Mouse (Mus musculus): ENCODE data around the gene Rnf148. TPM values are rescaled to one million over a fixed set of nuclear protein-coding genes. Genes with fewer than 3 reads are reported as not detected.

Rnf148 gene
- polyA plus RNA-seq (2015; fragmentation: Nextera tagmentation; extraction: Ambion mirVana): not detected in 2 replicates

GRCm38 (mm10) chr6:23655036-23655435, at the start of gene Rnf148:
Gene Rnf148 (minus strand): TSS chr6:23655136.
- Histone ChIP-seq H3K9ac (ENCODE audit: low read depth, low read length) (no peak within 1 kb of the TSS), H3K9me3 (ENCODE audit: control insufficient read depth, low read length) (no peaks in the 10 kb centered on the region), H3K27ac (ENCODE audit: low read length) (no peak within 1 kb of the TSS), H3K4me2 (ENCODE audit: low read depth, low read length) (no peak within 1 kb of the TSS), H3K27me3 (replicated peaks; ENCODE audit: control insufficient read depth, insufficient read depth, low read length) (no peaks in the 10 kb centered on the region), H3K4me3 (ENCODE audit: low read length) (no peak within 1 kb of the TSS), H3K36me3 (ENCODE audit: control insufficient read depth, insufficient read depth, low read length) (no peaks in the 10 kb centered on the region), H3K4me1 (ENCODE audit: control insufficient read depth, insufficient read depth, low read length) (no peaks in the 10 kb centered on the region)
- 91% methylated on average over 2 of the region's 2 CpGs for WGBS
- ATAC-seq: no peak

GRCm38 (mm10) chr6:23700879-23701278, 45.9 kb upstream of the Rnf148 start:
- Histone ChIP-seq H3K27ac (ENCODE audit: low read length) (no peak overlapping the region), H3K27me3 (replicated peaks; ENCODE audit: control insufficient read depth, insufficient read depth, low read length) (no peaks in the 10 kb centered on the region), H3K9ac (ENCODE audit: low read depth, low read length) (no peak overlapping the region), H3K9me3 (ENCODE audit: control insufficient read depth, low read length) (no peaks in the 10 kb centered on the region), H3K4me1 (ENCODE audit: control insufficient read depth, insufficient read depth, low read length) (no peaks in the 10 kb centered on the region), H3K4me3 (ENCODE audit: low read length) (no peak overlapping the region), H3K36me3 (ENCODE audit: control insufficient read depth, insufficient read depth, low read length) (no peaks in the 10 kb centered on the region), H3K4me2 (ENCODE audit: low read depth, low read length) (no peak overlapping the region)
- ATAC-seq: no peak
- WGBS: 61% methylated on average over 3 of the region's 3 CpGs

- Histone ChIP-seq H3K36me3 (ENCODE audit: control insufficient read depth, insufficient read depth, low read length) (no peaks in the 10 kb centered on the region), H3K9ac (ENCODE audit: low read depth, low read length) (no peak overlapping the region), H3K4me3 (ENCODE audit: low read length) (no peak overlapping the region), H3K4me1 (ENCODE audit: control insufficient read depth, insufficient read depth, low read length) (no peaks in the 10 kb centered on the region), H3K9me3 (ENCODE audit: control insufficient read depth, low read length) (no peaks in the 10 kb centered on the region), H3K27me3 (replicated peaks; ENCODE audit: control insufficient read depth, insufficient read depth, low read length) (no peaks in the 10 kb centered on the region), H3K4me2 (ENCODE audit: low read depth, low read length) (no peak overlapping the region), H3K27ac (ENCODE audit: low read length) (no peak overlapping the region)
- ATAC-seq: no peak
- 77% methylated on average over 1 of the region's 1 CpGs for WGBS
Measured at GRCm38 (mm10) chr6:23678172-23678571, 23.2 kb upstream of the Rnf148 start.

GRCm38 (mm10) chr6:23650205-23650604, 4.7 kb downstream of the Rnf148 start, which contains the start of gene Rnf133:
Gene Rnf133 (minus strand): TSS chr6:23650305.
- 72% methylated on average over 2 of the region's 2 CpGs for WGBS
- no peaks in the 10 kb centered on the region for H3K9me3 ChIP-seq (ENCODE audit: control insufficient read depth, low read length)
- no peak for ATAC-seq
- no peak within 1 kb of the TSS for H3K4me3 ChIP-seq (ENCODE audit: low read length)
- H3K36me3 ChIP-seq (ENCODE audit: control insufficient read depth, insufficient read depth, low read length): no peaks in the 10 kb centered on the region
- H3K27ac ChIP-seq (ENCODE audit: low read length): no peak within 1 kb of the TSS
- H3K4me2 ChIP-seq (ENCODE audit: low read depth, low read length): no peak within 1 kb of the TSS
- no peak within 1 kb of the TSS for H3K9ac ChIP-seq (ENCODE audit: low read depth, low read length)
- no peaks in the 10 kb centered on the region for H3K27me3 ChIP-seq (replicated peaks; ENCODE audit: control insufficient read depth, insufficient read depth, low read length)
- no peaks in the 10 kb centered on the region for H3K4me1 ChIP-seq (ENCODE audit: control insufficient read depth, insufficient read depth, low read length)

GRCm38 (mm10) chr6:23648732-23649131, 6.2 kb downstream of the Rnf148 start:
- H3K4me2 ChIP-seq (ENCODE audit: low read depth, low read length): no peak overlapping the region
- 70% methylated on average over 8 of the region's 8 CpGs for WGBS
- ATAC-seq: no peak

GRCm38 (mm10) chr6:23647627-23648247, 7.2 kb downstream of the Rnf148 start:
- no peak overlapping the region for H3K4me3 ChIP-seq (ENCODE audit: low read length)
- H3K27me3 ChIP-seq (replicated peaks; ENCODE audit: control insufficient read depth, insufficient read depth, low read length): no peaks in the 10 kb centered on the region
- H3K4me1 ChIP-seq (ENCODE audit: control insufficient read depth, insufficient read depth, low read length): no peaks in the 10 kb centered on the region
- ATAC-seq: no peak
- no peaks in the 10 kb centered on the region for H3K9me3 ChIP-seq (ENCODE audit: control insufficient read depth, low read length)
- no peaks in the 10 kb centered on the region for H3K36me3 ChIP-seq (ENCODE audit: control insufficient read depth, insufficient read depth, low read length)
- WGBS: 64% methylated on average over 7 of the region's 7 CpGs
- H3K4me2 ChIP-seq (ENCODE audit: low read depth, low read length): no peak overlapping the region
- H3K27ac ChIP-seq (ENCODE audit: low read length): no peak overlapping the region
- no peak overlapping the region for H3K9ac ChIP-seq (ENCODE audit: low read depth, low read length)

More at GRCm38 (mm10) chr6:23648732-23649131, 6.2 kb downstream of the Rnf148 start:
- no peak overlapping the region for H3K4me3 ChIP-seq (ENCODE audit: low read length)
- H3K27me3 ChIP-seq (replicated peaks; ENCODE audit: control insufficient read depth, insufficient read depth, low read length): no peaks in the 10 kb centered on the region
- H3K4me1 ChIP-seq (ENCODE audit: control insufficient read depth, insufficient read depth, low read length): no peaks in the 10 kb centered on the region
- H3K36me3 ChIP-seq (ENCODE audit: control insufficient read depth, insufficient read depth, low read length): no peaks in the 10 kb centered on the region
- H3K27ac ChIP-seq (ENCODE audit: low read length): no peak overlapping the region
- no peak overlapping the region for H3K9ac ChIP-seq (ENCODE audit: low read depth, low read length)
- H3K9me3 ChIP-seq (ENCODE audit: control insufficient read depth, low read length): no peaks in the 10 kb centered on the region

- no peaks in the 10 kb centered on the region for H3K36me3 ChIP-seq (ENCODE audit: control insufficient read depth, insufficient read depth, low read length)
- no peaks in the 10 kb centered on the region for H3K4me1 ChIP-seq (ENCODE audit: control insufficient read depth, insufficient read depth, low read length)
- H3K27me3 ChIP-seq (replicated peaks; ENCODE audit: control insufficient read depth, insufficient read depth, low read length): no peaks in the 10 kb centered on the region
- H3K27ac ChIP-seq (ENCODE audit: low read length): no peak overlapping the region
- H3K4me2 ChIP-seq (ENCODE audit: low read depth, low read length): no peak overlapping the region
- no peak for ATAC-seq
- no peak overlapping the region for H3K4me3 ChIP-seq (ENCODE audit: low read length)
- H3K9ac ChIP-seq (ENCODE audit: low read depth, low read length): no peak overlapping the region
- H3K9me3 ChIP-seq (ENCODE audit: control insufficient read depth, low read length): no peaks in the 10 kb centered on the region
- 74% methylated on average over 3 of the region's 3 CpGs for WGBS
Measured at GRCm38 (mm10) chr6:23637081-23637480, 17.9 kb downstream of the Rnf148 start.

- no peak overlapping the region for H3K27ac ChIP-seq (ENCODE audit: low read length)
- no peaks in the 10 kb centered on the region for H3K36me3 ChIP-seq (ENCODE audit: control insufficient read depth, insufficient read depth, low read length)
- no peak overlapping the region for H3K4me2 ChIP-seq (ENCODE audit: low read depth, low read length)
- no peak overlapping the region for H3K4me3 ChIP-seq (ENCODE audit: low read length)
- 93% methylated on average over 3 of the region's 3 CpGs for WGBS
- H3K27me3 ChIP-seq (replicated peaks; ENCODE audit: control insufficient read depth, insufficient read depth, low read length): no peaks in the 10 kb centered on the region
- H3K9me3 ChIP-seq (ENCODE audit: control insufficient read depth, low read length): no peaks in the 10 kb centered on the region
- no peak overlapping the region for H3K9ac ChIP-seq (ENCODE audit: low read depth, low read length)
- no peaks in the 10 kb centered on the region for H3K4me1 ChIP-seq (ENCODE audit: control insufficient read depth, insufficient read depth, low read length)
- ATAC-seq: no peak
Measured at GRCm38 (mm10) chr6:23635208-23635607, 19.7 kb downstream of the Rnf148 start.

GRCm38 (mm10) chr6:23634016-23634415, 20.9 kb downstream of the Rnf148 start:
- WGBS: 84% methylated on average over 9 of the region's 9 CpGs
- no peaks in the 10 kb centered on the region for H3K36me3 ChIP-seq (ENCODE audit: control insufficient read depth, insufficient read depth, low read length)
- no peaks in the 10 kb centered on the region for H3K4me1 ChIP-seq (ENCODE audit: control insufficient read depth, insufficient read depth, low read length)
- ATAC-seq: no peak
- H3K27ac ChIP-seq (ENCODE audit: low read length): no peak overlapping the region
- no peak overlapping the region for H3K4me2 ChIP-seq (ENCODE audit: low read depth, low read length)
- H3K9ac ChIP-seq (ENCODE audit: low read depth, low read length): no peak overlapping the region
- no peaks in the 10 kb centered on the region for H3K9me3 ChIP-seq (ENCODE audit: control insufficient read depth, low read length)
- H3K4me3 ChIP-seq (ENCODE audit: low read length): no peak overlapping the region
- H3K27me3 ChIP-seq (replicated peaks; ENCODE audit: control insufficient read depth, insufficient read depth, low read length): no peaks in the 10 kb centered on the region

GRCm38 (mm10) chr6:23630465-23630864, 24.5 kb downstream of the Rnf148 start:
- whole genome bisulfite sequencing: 34% methylated on average over 4 of the region's 4 CpGs
- ATAC-seq: no peak

More at GRCm38 (mm10) chr6:23630465-23630864, 24.5 kb downstream of the Rnf148 start:
- Histone ChIP-seq H3K27ac (ENCODE audit: low read length) (no peak overlapping the region), H3K27me3 (replicated peaks; ENCODE audit: control insufficient read depth, insufficient read depth, low read length) (no peaks in the 10 kb centered on the region), H3K36me3 (ENCODE audit: control insufficient read depth, insufficient read depth, low read length) (no peaks in the 10 kb centered on the region), H3K4me1 (ENCODE audit: control insufficient read depth, insufficient read depth, low read length) (no peaks in the 10 kb centered on the region), H3K4me2 (ENCODE audit: low read depth, low read length) (no peak overlapping the region), H3K4me3 (ENCODE audit: low read length) (no peak overlapping the region), H3K9me3 (ENCODE audit: control insufficient read depth, low read length) (no peaks in the 10 kb centered on the region), H3K9ac (ENCODE audit: low read depth, low read length) (no peak overlapping the region)

All from intestine, embryonic 16.5 days (tissue).